Mouse (Mus musculus) mammary gland, adult 2 months (tissue): Measurements from ENCODE around the gene Fut4. TPM values are rescaled to one million over a fixed set of nuclear protein-coding genes. Genes with fewer than 3 reads are reported as not detected.

ENCODE experiments used
- polyA plus RNA-seq: library from polyadenylated mRNA; depleted of rRNA; stranded (reverse); fragments of >200 nt; gene quantifications from 2 replicates; pipeline ENCODE4 v1.2.3, GENCODE M21; 2012; ENCODE audit warnings: low replicate concordance; rRNA removed

Gene Fut4
- 1.4 and 3.4 TPM in 2 replicates for polyA plus RNA-seq

DNA sequence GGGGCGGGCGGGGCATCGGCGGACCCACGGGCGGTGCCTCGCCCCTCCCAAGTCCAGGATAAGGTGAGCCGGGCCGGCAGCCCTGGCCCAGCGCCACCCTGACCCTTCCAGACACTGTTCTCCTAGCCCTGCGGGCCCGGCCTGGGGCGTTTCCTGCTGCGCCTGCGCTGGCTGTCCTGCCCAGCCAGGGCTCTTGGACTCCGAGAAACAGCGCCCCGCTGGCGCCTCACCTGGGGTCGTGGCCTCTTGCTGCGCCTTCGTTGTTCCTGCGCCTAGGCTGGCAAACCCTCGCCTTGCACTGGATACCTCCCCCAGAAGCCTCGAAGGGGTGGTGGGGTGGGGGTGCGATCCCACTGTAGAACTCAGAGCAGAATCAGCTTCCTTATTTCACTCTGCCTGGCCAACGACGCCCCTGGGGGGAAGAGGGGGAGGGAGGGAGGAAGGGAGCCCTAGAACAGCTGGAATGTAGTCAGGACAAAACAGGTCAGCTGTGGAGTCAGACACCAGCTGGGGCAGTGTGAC lies at the start of gene Fut4:
Gene Fut4 (minus strand): TSS at position 393 of the 522 bp plus-strand sequence.

DNA sequence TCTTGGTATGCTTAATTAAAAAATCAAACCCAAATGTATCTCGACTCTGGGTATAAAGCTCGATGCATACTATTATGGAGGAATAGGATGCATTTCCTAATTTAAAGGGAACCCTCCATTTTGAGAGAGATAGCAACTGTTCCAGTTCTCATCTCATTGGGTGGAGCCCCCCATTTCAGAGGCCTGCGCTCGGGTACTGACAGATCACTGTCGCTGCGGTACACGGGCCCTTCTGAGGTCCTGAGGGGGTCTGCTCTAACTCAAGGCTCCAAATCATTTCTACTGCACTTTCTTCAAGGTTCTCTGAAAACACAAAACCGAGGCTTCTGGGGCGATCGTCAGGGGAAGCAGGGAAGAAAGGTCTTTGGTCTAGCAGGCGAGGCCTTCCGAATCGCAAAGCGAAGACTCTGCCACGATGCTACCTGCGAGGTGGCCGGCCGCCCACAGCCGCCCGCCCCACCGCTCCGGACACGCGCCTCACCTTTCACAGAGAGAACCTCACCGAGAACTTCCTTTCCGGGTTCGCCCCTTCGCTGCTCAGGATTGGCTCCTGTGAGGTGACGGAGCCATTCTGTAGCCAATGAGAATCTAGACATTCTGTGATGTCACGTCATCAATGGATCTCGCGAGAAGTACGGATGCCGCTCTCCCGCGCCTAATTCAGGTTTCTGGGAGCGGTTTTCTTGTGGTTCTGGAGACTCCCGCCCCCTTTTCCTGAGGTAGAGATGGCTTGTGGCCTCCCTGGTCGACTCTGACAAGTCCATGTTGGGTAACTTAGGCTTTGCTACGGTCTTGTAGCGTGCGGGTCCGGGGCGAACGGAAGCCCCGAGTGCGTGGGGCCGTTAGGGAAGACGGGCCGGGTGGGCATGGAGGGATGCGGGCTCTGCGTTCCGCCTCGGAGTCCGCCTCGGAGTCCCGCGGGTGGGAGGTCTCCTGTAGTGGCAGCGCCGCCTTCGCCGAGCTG lies 32.1 kb upstream of the Fut4 start, which contains the start of the genes Mre11a and Ankrd49:
Gene Mre11a (plus strand): TSS at position 616 of the 964 bp plus-strand sequence.
Gene Ankrd49 (minus strand): TSS at position 818 of the 964 bp plus-strand sequence.

DNA sequence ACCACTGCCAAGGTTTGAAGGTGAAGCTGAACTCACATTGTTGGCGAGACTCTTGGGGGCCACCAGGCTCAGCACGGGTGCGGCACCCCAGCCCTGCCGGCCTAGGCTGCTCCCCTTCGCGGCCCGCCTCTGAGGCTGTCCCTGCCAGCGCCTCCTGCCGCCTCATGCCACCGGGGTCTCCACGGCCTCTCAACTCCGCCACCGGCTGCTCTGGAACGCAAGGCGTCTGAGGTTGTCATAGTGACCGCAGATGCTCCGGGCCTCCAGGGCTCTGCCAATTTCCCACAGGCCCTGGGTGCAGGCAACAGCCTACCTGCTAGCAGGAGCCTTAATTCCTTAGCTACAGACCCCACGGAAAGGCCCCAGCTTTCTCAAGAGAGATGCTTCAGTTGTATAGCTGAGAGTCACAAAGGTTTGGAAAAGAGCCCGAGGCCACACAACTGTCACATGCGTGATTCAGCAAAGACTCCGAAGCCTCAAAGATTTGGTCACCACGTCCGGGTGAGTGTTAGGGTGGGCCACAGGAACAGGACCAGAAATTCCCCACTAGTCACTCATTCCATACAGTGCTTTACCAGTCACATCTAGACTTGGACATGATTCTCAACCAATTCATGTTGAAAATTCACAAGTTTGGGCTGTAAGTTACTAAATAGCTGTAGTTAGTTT lies 18.7 kb upstream of the Fut4 start, which contains the start of gene 1700012B09Rik:
Gene 1700012B09Rik (minus strand): TSS at position 228 of the 669 bp plus-strand sequence.

DNA sequence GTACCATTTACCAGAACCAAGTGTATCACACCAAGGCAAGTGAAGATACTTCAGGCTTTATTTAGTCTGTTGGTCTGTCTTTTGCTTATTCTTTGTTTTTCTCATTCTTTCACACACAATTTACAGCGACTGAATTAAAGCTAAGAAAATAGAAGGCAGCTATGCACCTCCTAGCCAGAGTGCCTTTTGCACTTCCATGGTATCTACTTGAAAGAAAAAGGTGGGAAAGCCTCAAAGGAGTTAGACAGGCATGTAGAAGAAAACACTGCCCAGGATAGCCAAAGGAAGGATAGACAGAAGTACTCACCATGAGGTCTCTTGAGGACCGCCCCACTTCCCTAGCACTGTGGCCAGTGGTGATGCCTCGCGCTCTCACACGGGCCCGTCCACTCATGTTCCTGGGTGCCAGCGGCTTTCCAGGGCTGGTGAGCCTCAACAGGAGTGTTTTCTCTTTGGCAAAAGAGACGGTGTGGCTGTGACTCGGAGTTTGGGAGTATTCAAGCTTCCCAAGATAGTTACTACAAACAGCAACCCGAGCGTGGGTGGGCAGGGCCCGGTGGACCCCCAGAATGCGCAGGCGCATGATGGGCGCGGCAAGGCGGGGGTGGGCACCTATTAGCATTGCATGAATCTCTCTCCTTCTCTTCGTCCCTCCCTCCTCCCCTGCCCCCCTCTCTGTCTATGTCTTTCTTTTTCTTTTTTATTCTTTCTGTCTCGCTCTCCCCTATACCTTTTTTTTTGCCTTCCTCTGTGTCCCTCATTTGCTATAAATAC lies 11.9 kb downstream of the Fut4 start, which contains the start of gene Piwil4:
Gene Piwil4 (minus strand): TSS at position 583 of the 774 bp plus-strand sequence.

Other genes with a start within 250 kb of the Fut4 start
- 40.1 and 73.9 TPM in 2 replicates for gene Amotl1, start 107.3 kb downstream of the Fut4 start, polyA plus RNA-seq
- 0.25 and 0.50 TPM in 2 replicates for gene Piwil4, start 11.7 kb downstream of the Fut4 start, polyA plus RNA-seq
- gene 1700012B09Rik, start 18.6 kb upstream of the Fut4 start, polyA plus RNA-seq = not detected in 2 replicates
- gene Mre11a, start 32.3 kb upstream of the Fut4 start, polyA plus RNA-seq = 2.7 and 6.7 TPM in 2 replicates
- 3.6 and 8.4 TPM in 2 replicates for gene Ankrd49, start 32.5 kb upstream of the Fut4 start, polyA plus RNA-seq
- gene Gpr83, start 107.8 kb upstream of the Fut4 start, polyA plus RNA-seq = 2.8 and 2.9 TPM in 2 replicates
- gene Izumo1r, start 151.6 kb upstream of the Fut4 start, polyA plus RNA-seq = 19.6 and 30.6 TPM in 2 replicates